Mouse (Mus musculus): ENCODE results near the gene Leprot.

DNA sequence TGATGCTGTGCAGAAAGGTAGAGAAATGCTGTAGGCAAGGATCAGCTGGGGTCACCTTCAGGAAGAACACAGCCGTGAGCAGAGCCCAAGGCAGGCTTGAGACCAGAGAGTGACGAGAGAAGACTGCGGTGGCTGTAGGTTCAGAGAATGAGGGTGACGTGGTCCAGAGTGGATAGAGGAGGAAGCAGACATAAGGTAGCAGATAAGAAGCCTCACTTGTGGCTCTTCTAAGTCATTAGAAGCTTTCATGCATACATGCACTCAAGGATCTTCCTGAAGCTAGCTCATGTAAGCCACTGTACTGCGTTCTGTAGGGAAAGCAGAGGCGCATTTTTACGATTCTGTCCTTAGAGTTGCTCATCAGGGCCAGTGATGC, 7.9 kb downstream of the Leprot start:
- TF ChIP-seq CTCF (IDR thresholded peaks at IDR 0.05; ENCODE audit: low read depth, low read length) (no peak), GATA1 (IDR thresholded peaks at IDR 0.05; ENCODE audit: borderline replicate concordance, low read length) (no peak), POLR2AphosphoS5 (IDR thresholded peaks at IDR 0.05; ENCODE audit: insufficient replicate concordance, low read depth, low read length) (no peak), TAL1 (conservative IDR thresholded peaks at IDR 0.05; ENCODE audit: low read depth, low read length) (peak; percentile 27; the same call in 1 of the 2 replicates)
